Mouse (Mus musculus): ENCODE data around the gene Fads2. TPM values are rescaled to one million over a fixed set of nuclear protein-coding genes. Genes with fewer than 3 reads are reported as not detected.

The Fads2 gene
- polyA plus RNA-seq, 1 experiment from 2014 or later, result 229 TPM

DNA sequence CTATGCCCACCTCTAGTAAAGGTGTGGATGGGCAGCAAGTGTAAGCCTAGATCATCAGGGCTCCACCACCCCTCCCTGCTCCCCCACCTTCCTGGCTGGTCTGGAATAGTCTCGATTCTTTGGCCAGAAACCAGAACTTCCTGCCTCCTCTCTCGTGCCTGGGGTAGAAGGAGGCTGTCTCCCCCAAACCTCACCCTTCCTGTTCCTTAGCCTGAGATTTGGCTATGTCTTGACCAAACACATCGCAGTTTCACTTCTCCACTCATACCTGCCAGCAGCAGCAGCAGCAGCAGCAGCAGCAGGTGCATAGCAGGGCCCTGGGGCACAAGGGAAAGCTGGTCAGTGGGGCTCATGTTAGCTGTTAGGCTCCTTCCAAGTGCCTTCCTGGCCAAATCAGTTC, 54.6 kb downstream of the Fads2 start:
- 55% methylated on average over 3 of the region's 3 CpGs for WGBS
- no peak overlapping the region for H3K27ac ChIP-seq (replicated peaks)
- H3K9ac ChIP-seq, result no peak overlapping the region
- no peak overlapping the region for H3K4me3 ChIP-seq
- ATAC-seq (ENCODE audit: low FRiP score, low read depth), result no peak
- peaks cover 23% of the 10 kb centered on the region for H3K4me1 ChIP-seq (replicated peaks)
- H3K27me3 ChIP-seq, result no peaks in the 10 kb centered on the region
- no peaks in the 10 kb centered on the region for H3K36me3 ChIP-seq
- H3K9me3 ChIP-seq, result no peaks in the 10 kb centered on the region
- H3K4me2 ChIP-seq, result no peak overlapping the region

DNA sequence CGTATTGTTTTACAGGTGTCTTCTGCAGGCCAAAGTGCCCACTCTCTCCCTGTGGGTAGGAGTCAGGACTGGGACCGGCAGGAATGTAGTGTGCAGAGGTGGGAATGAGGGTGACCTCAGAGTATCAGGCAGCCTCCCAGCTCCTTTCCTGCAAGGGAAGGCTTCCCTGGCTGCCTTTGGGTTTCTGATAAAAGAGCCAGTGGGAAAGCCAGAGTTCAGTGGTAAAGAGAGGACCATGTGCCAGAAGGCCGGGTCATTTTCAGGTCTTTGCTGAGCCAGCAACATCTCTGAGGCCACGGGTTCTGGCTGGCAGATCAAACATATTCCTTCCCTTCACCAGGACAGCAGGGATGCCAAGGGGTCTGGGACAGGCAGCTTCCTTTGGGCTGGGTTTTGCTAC, 55.2 kb downstream of the Fads2 start:
- Histone ChIP-seq H3K4me1 (replicated peaks) (peaks cover 25% of the 10 kb centered on the region), H3K27ac (replicated peaks) (no peak overlapping the region), H3K4me2 (no peak overlapping the region), H3K36me3 (no peaks in the 10 kb centered on the region), H3K9me3 (no peaks in the 10 kb centered on the region), H3K27me3 (no peaks in the 10 kb centered on the region), H3K4me3 (no peak overlapping the region), H3K9ac (no peak overlapping the region)
- ATAC-seq (ENCODE audit: low FRiP score, low read depth), result no peak
- 77% methylated on average over 4 of the region's 4 CpGs for WGBS

DNA sequence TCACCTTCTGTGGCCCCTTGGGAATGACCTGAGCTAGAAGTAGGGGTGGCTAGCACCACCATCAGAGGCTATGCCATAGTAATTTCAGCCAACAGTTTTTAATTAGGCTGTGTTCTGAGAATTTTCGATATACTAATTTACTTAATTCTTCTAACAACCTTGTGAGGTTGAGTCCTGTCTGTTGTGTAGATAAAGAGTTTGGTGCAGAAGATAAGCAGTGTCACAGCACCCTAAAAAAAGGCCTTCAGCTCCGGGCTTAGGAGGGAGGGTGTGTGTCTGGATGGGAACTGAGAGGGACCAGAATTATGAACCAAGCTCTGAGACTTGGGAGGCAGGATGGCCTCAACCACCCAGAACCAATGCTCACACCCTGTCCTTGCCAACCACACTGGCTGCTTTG, 55.8 kb downstream of the Fads2 start:
- peaks cover 30% of the 10 kb centered on the region for H3K4me1 ChIP-seq (replicated peaks)
- no peak overlapping the region for H3K4me3 ChIP-seq
- no peak overlapping the region for H3K27ac ChIP-seq (replicated peaks)
- no peak for ATAC-seq (ENCODE audit: low FRiP score, low read depth)
- no peaks in the 10 kb centered on the region for H3K9me3 ChIP-seq
- H3K4me2 ChIP-seq, result no peak overlapping the region
- no peaks in the 10 kb centered on the region for H3K27me3 ChIP-seq
- WGBS, result 85% methylated on average over 2 of the region's 2 CpGs
- H3K9ac ChIP-seq, result no peak overlapping the region
- no peaks in the 10 kb centered on the region for H3K36me3 ChIP-seq

DNA sequence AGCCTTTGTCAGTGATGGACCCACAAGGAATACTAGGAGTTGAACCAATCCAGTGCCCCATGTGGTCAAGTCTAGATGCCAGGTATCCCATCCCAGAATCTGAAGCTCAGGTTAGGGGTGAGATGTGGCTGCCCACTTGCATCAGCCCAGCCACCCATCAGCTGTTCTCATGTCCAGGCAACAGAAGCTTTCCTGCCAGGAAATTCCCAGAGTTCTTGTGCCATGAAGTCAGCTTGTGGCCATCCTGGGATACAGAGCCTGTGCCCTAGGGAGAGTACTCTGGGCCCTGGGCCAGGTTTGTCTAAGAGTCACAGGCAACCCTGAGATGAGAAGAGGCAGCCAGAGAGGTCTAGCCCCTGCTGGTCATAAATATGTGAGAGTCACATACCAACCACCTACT, 57.9 kb downstream of the Fads2 start:
- Histone ChIP-seq H3K9me3 (no peaks in the 10 kb centered on the region), H3K9ac (no peak overlapping the region), H3K4me3 (no peak overlapping the region), H3K27ac (replicated peaks) (no peak overlapping the region), H3K27me3 (no peaks in the 10 kb centered on the region), H3K4me1 (replicated peaks) (peaks cover 36% of the 10 kb centered on the region), H3K4me2 (peak overlapping the region; percentile 81; the same call in 1 of the 2 replicates), H3K36me3 (no peaks in the 10 kb centered on the region)
- ATAC-seq (ENCODE audit: low FRiP score, low read depth), result no peak

DNA sequence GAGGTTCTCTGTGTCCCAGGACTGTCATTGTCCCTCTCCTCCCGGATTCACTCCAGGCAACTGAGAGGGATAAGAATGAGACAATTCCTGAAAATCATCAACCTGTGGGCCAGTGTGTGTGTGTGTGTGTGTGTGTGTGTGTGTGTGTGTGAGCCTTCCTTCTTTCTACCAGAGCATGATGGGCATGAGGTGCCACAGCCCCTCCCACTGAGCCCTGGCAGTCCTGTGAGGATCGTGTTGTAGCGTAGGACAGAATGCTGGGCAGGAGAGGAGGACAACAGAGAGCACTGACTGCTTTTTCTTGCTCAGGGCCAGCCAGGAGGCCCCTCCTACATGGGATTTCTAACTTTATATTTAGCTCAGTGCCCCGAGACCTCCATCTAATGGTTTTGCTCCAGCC, 58.7 kb downstream of the Fads2 start:
- H3K4me3 ChIP-seq, result peak overlapping the region; percentile 66
- no peak overlapping the region for H3K27ac ChIP-seq (replicated peaks)
- peak overlapping the region; percentile 81 for H3K4me2 ChIP-seq
- peaks cover 36% of the 10 kb centered on the region for H3K4me1 ChIP-seq (replicated peaks)
- no peak overlapping the region for H3K9ac ChIP-seq
- no peak for ATAC-seq (ENCODE audit: low FRiP score, low read depth)
- H3K9me3 ChIP-seq, result no peaks in the 10 kb centered on the region
- 77% methylated on average over 4 of the region's 4 CpGs for WGBS
- H3K27me3 ChIP-seq, result no peaks in the 10 kb centered on the region
- H3K36me3 ChIP-seq, result no peaks in the 10 kb centered on the region

DNA sequence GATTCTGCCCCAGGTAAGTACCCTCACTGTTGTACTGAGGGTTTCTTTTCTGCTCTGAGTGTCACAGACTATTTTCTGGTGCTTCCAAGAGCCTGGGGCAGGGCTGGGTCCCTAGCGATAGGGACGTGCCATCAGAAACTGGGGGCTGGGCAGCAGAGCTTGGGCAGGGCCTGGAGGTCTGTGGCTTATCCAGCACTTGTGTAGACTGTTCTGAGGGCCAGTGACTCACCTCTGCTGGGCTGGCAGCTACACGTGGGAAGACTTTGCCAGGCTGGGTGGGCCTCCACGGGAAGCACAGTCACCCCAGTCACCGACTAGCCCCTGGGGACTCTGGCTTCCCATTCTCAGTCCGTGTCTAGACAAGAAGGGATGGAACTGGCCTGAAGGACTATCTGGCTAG, 59.3 kb downstream of the Fads2 start:
- ATAC-seq (ENCODE audit: low FRiP score, low read depth), result peak; percentile 6
- peak overlapping the region; percentile 66 for H3K4me3 ChIP-seq
- H3K4me2 ChIP-seq, result peak overlapping the region; percentile 81
- H3K36me3 ChIP-seq, result no peaks in the 10 kb centered on the region
- peaks cover 36% of the 10 kb centered on the region for H3K4me1 ChIP-seq (replicated peaks)
- no peaks in the 10 kb centered on the region for H3K9me3 ChIP-seq
- no peak overlapping the region; the same call in 1 of the 2 replicates for H3K27ac ChIP-seq (replicated peaks)
- H3K9ac ChIP-seq, result peak overlapping the region; percentile 71
- 51% methylated on average over 6 of the region's 6 CpGs for WGBS
- no peaks in the 10 kb centered on the region for H3K27me3 ChIP-seq

DNA sequence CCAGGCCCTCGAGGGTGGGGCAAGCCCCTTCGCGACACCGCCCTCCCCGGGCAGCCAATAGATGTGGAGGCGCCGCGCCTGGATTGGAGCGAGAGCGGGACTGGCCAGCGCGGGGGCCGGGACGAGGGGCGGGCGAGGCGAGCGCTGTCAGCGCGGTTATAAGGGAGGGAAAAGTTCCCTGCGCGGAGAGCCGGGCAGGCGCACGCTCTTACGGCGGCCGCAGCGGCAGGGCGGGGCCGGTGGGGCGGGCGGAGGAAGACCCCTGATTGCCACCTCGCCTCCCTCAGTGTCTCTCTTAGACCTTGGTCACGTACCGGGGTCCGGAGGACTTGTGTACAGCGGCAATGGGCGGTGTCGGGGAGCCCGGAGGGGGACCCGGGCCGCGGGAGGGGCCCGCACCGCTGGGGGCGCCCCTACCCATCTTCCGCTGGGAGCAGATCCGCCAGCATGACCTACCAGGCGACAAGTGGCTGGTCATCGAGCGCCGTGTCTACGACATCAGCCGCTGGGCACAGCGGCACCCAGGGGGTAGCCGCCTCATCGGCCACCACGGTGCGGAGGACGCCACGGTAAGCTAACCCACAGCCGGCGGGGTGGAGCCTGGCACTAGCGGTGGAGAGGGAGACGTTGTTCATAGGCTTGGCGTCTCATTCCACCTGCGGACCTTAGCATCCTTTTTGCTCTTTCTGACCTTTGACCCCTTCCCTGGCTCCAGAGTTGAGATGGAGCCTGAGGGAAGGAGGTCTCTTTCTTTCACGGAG, 60.0 kb downstream of the Fads2 start, which contains the start of gene Fads3:
Gene Fads3 (plus strand): TSS at position 182 of the 761 bp plus-strand sequence.
- under 1% methylated on average over 47 of the region's 69 CpGs for WGBS
- Histone ChIP-seq H3K4me3 (peak within 1 kb of the TSS; percentile 66), H3K36me3 (no peaks in the 10 kb centered on the region), H3K27me3 (no peaks in the 10 kb centered on the region), H3K4me2 (peak within 1 kb of the TSS; percentile 81), H3K9me3 (no peaks in the 10 kb centered on the region), H3K27ac (replicated peaks) (peak within 1 kb of the TSS; percentile 64), H3K9ac (peak within 1 kb of the TSS; percentile 71), H3K4me1 (replicated peaks) (peaks cover 36% of the 10 kb centered on the region)
- peak; percentile 91 for ATAC-seq (ENCODE audit: low FRiP score, low read depth)

DNA sequence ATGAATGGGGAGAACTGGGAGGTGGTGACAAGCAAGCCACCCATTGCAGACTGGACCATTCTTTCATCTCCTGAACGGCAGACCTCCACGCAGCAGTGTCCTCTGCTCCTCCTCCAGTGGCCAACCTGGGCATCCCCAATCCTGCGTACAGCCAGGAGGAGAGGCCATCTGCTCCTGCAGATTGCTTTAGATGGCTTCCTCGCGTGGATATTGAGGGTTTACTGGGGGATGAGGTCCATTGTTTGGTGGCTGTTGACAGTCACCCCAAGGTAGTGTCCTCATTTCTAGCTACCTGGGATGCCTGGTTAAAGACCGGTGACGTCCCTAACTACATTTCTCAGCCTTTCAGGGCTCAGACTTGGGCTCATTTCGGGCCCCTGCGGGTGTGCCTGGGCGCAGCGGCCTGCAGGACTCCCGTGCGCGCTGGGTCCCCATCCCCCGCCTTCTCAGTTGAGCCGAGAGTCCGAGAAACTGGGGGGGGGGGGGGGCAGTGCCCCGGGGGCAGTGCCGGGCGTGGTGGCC, 60.6 kb downstream of the Fads2 start:
- H3K4me2 ChIP-seq, result peak overlapping the region; percentile 81
- peak overlapping the region; percentile 71 for H3K9ac ChIP-seq
- ATAC-seq (ENCODE audit: low FRiP score, low read depth), result peak; percentile 48
- peaks cover 36% of the 10 kb centered on the region for H3K4me1 ChIP-seq (replicated peaks)
- 6% methylated on average over 16 of the region's 20 CpGs for WGBS
- H3K27ac ChIP-seq (replicated peaks), result peak overlapping the region; percentile 64
- no peaks in the 10 kb centered on the region for H3K9me3 ChIP-seq
- H3K36me3 ChIP-seq, result no peaks in the 10 kb centered on the region
- no peaks in the 10 kb centered on the region for H3K27me3 ChIP-seq
- peak overlapping the region; percentile 66 for H3K4me3 ChIP-seq

DNA sequence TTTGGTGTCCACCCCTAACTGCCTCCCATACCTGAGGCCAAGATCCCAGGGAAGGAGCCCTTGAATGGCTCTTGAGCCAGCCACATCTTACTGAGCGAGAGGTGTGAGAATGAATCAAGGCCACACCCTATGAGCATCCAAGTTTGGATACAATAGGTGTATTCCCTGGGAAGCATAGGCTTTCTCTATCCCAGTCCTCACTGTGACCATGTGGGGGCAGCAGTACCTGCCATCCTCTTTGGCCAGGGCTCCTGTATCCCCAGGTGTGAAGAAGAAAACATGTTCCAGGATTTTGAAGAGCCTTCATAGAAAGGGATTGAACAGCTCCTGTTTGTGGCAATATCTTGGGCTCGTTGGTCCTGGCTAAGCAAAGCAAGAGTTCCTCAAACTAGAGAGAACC, 61.9 kb downstream of the Fads2 start:
- Histone ChIP-seq H3K9ac (no peak overlapping the region), H3K4me3 (no peak overlapping the region), H3K27me3 (no peaks in the 10 kb centered on the region), H3K4me2 (no peak overlapping the region), H3K27ac (replicated peaks) (no peak overlapping the region), H3K9me3 (no peaks in the 10 kb centered on the region), H3K36me3 (no peaks in the 10 kb centered on the region), H3K4me1 (replicated peaks) (peaks cover 36% of the 10 kb centered on the region)
- no peak for ATAC-seq (ENCODE audit: low FRiP score, low read depth)
- WGBS, result 94% methylated on average over 2 of the region's 2 CpGs

DNA sequence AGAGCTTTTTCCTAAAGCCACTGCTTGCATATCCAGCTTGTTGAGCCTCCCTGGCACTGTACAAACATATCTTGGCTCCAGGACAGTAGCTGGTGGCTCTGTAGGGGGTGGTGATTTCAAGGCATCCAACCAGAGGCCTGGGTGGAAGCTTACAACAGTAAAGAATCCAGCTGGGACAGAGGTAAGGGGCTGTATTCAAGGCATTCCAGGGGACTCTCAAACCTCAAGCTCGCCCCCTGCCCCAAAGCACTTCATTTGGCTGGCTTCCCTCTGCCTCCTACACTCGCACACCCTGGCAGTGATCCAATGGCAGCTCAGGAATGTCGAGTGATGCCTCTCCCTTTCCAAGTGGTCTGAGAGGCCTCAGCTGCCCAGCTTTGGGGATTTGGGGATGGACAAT, 62.6 kb downstream of the Fads2 start:
- WGBS, result 21% methylated on average over 3 of the region's 3 CpGs
- no peaks in the 10 kb centered on the region for H3K36me3 ChIP-seq
- H3K4me2 ChIP-seq, result no peak overlapping the region
- H3K27ac ChIP-seq (replicated peaks), result 0 out of 2 replicates have a peak overlapping the region, but pooled peaks have one; percentile 21
- no peaks in the 10 kb centered on the region for H3K9me3 ChIP-seq
- no peaks in the 10 kb centered on the region for H3K27me3 ChIP-seq
- peaks cover 32% of the 10 kb centered on the region for H3K4me1 ChIP-seq (replicated peaks)
- H3K4me3 ChIP-seq, result no peak overlapping the region
- H3K9ac ChIP-seq, result no peak overlapping the region
- no peak for ATAC-seq (ENCODE audit: low FRiP score, low read depth)

DNA sequence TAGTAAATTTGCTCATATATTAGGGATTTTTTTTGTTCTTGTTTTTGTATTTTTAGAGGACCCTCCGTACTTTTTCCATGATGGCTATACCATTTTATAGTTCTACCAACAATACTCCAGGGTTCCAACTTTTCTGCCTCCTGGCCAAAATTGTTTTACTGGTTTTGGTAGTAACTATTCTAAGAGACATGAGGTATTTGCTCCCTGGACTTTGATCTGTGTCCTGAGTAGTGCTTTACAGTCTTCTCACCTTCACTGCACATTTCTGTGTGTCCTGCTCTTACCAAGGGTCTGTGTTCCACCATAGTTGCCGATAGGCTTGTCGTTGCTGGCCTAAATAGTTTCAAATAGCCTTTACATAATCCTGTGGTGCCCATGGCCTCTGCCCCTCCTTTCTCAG, 63.2 kb downstream of the Fads2 start:
- Histone ChIP-seq H3K4me1 (replicated peaks) (peaks cover 28% of the 10 kb centered on the region), H3K9me3 (no peaks in the 10 kb centered on the region), H3K36me3 (no peaks in the 10 kb centered on the region), H3K27me3 (no peaks in the 10 kb centered on the region), H3K27ac (replicated peaks) (0 out of 2 replicates have a peak overlapping the region, but pooled peaks have one; percentile 21), H3K9ac (no peak overlapping the region), H3K4me3 (no peak overlapping the region), H3K4me2 (no peak overlapping the region)
- no peak for ATAC-seq (ENCODE audit: low FRiP score, low read depth)
- 87% methylated on average over 3 of the region's 3 CpGs for WGBS

DNA sequence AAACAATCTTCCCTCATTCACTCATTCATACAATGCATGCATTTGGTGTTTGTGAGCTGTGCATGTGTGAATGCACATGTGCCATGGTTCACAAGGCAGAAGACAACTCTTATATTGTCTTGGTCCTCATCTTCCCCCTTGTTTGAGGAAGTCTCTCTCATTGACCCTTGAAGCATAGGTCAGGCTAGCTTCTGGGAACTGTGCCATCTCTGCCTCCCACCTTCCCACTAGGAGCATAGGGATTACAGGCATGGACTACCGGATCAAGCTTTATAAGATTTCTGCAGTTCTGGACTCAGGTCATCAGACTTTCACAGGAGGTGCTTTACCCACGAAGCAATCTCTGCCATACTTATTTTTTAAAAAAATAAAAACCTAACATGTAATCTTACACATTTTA, 64.0 kb downstream of the Fads2 start:
- Histone ChIP-seq H3K4me3 (no peak overlapping the region), H3K27ac (replicated peaks) (no peak overlapping the region), H3K4me1 (replicated peaks) (peaks cover 20% of the 10 kb centered on the region), H3K4me2 (no peak overlapping the region), H3K9ac (no peak overlapping the region), H3K36me3 (no peaks in the 10 kb centered on the region), H3K9me3 (no peaks in the 10 kb centered on the region), H3K27me3 (no peaks in the 10 kb centered on the region)
- no peak for ATAC-seq (ENCODE audit: low FRiP score, low read depth)
- 65% methylated on average over 2 of the region's 2 CpGs for WGBS
